Mouse (Mus musculus) C2C12 (cell line): ENCODE results near the gene Abhd16a.

Source experiments
- CTCF ChIP-seq: IDR thresholded peaks from one replicate; pipeline ENCODE4 v1.5.1; 2011; ENCODE audit not compliant: control insufficient read depth, insufficient read depth, insufficient read length
- FOSL1 ChIP-seq: IDR thresholded peaks from one replicate; pipeline ENCODE4 v1.8.0; 2011; ENCODE audit warnings: mild to moderate bottlenecking, low read length; ENCODE audit not compliant: poor library complexity, insufficient read depth, severe bottlenecking
- MAX ChIP-seq: IDR thresholded peaks from one replicate; pipeline ENCODE4 v1.6.1; 2011; ENCODE audit warnings: mild to moderate bottlenecking, control low read depth
- MYOD1 ChIP-seq: IDR thresholded peaks from one replicate; pipeline ENCODE4 v1.6.1; 2011; ENCODE audit warnings: low read depth; ENCODE audit not compliant: control insufficient read depth, insufficient read length
- USF1 ChIP-seq: IDR thresholded peaks from one replicate; pipeline ENCODE4 v1.6.1; 2011; ENCODE audit warnings: low read depth, mild to moderate bottlenecking, control low read depth, moderate library complexity

DNA sequence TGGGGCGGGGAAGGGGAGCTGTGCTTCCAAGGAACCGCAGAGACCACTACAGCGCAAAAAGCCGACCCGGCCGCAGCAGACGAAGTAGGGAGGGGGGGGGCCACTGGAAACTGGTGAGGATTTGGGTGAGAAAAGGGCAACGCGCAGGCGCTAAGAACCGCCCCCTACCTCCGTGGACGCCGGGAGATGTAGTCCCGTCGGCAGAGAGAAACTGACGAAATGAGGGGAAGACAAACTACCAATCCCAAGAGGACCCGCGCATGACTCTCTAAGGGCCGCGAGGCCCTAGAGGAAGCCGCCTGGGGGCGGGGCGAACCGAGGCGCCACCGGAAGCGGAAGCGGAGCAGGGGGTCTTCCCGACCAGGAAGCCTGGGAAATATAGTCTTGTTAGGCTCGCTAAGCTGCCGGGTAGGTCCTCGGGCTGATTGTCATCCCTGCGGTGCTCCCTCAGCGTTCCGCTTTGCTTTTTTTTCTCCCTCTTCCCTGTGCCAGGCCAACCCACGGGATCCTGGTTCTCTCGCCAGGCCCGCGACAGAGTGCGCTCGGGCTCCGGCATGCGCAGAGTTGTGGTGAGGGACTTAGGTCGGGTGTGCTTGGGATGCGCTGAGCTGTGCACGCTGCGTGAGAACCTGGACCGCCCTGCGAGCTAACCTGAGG lies 32.2 kb downstream of the Abhd16a start, which contains the start of gene Gpank1:
- TF ChIP-seq CTCF (no peak), MAX (peak; percentile 11), FOSL1 (no peak), MYOD1 (no peak), USF1 (no peak)
